In the genomic region with DNA sequence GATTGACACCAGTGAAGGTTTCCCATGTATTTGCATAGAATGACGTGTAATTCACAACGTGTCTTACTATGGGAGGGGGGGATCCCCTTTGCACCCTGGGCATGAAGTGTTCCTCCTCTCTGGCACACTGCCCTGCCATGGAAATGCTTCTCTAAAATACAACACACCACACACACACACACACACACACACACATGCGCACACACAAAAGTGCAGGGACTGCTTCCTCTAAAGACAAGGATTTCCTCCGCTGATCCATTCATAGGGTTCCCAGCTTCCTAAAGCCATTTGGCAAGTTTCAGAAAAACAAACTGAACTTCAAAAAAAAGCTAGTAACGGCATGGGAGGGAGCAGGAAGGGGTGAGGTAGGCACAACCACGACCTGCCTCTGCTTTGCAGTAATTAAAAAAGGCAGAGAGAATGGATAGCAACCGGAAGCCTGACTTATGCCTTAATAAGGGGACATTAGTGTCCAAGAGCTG, we compare ENCODE assay signal across 12 mouse cellular contexts. TPM values are rescaled to one million over a fixed set of nuclear protein-coding genes. Genes with fewer than 3 reads are reported as not detected.
DNase-seq lines count a peak whose midpoint lies in the region; ATAC-seq and TF ChIP-seq lines count a peak whose summit lies in the region.
"Had no signal": no experiment of that assay in that cellular context is flagged by ENCODE, and none has a peak within 500 bp of the region (broad histone marks: within the 10 kb centered on the region; RNA-seq: fewer than 3 reads in every experiment).

No protein-coding gene starts in this region.

- H3K4me1 ChIP-seq in stomach, embryonic 15.5 days = no peaks in the 10 kb centered on the region
- no peaks in the 10 kb centered on the region for H3K4me1 ChIP-seq in stomach, postnatal 0 days (replicated peaks; ENCODE audit: control insufficient read depth, insufficient read depth)
- peaks cover 23% of the 10 kb centered on the region for H3K4me1 ChIP-seq in heart, embryonic 16.5 days (ENCODE audit: control insufficient read depth, insufficient read depth, low read length)
- peaks cover 8% of the 10 kb centered on the region for H3K4me1 ChIP-seq in hindbrain, embryonic 16.5 days (ENCODE audit: control insufficient read depth, insufficient read depth, low read depth, low read length)

- no peaks in the 10 kb centered on the region for H3K36me3 ChIP-seq in stomach, embryonic 15.5 days
- no peaks in the 10 kb centered on the region for H3K36me3 ChIP-seq in stomach, postnatal 0 days (ENCODE audit: control insufficient read depth, insufficient read depth, low read length)
- peaks cover 41% of the 10 kb centered on the region for H3K36me3 ChIP-seq in heart, embryonic 16.5 days (ENCODE audit: control insufficient read depth, insufficient read depth)
- peaks cover under 1% of the 10 kb centered on the region; the same call in 1 of the 2 replicates for H3K36me3 ChIP-seq in hindbrain, embryonic 16.5 days (ENCODE audit: control insufficient read depth, insufficient read depth, low read length)

- peak overlapping the region; percentile 23; the same call in 1 of the 2 replicates for H3K27ac ChIP-seq in stomach, embryonic 15.5 days
- no peak overlapping the region for H3K27ac ChIP-seq in stomach, postnatal 0 days (replicated peaks)
- H3K27ac ChIP-seq in heart, embryonic 16.5 days (ENCODE audit: low read length) = peak overlapping the region; percentile 19; the same call in 1 of the 2 replicates
- H3K27ac ChIP-seq in hindbrain, embryonic 16.5 days (ENCODE audit: low read depth, low read length) = no peak overlapping the region
- H3K27ac ChIP-seq: forebrain, embryonic 12.5 days had no signal

- no peak overlapping the region for H3K4me3 ChIP-seq in stomach, embryonic 15.5 days (replicated peaks)
- H3K4me3 ChIP-seq in stomach, postnatal 0 days (ENCODE audit: low read depth, low read length) = no peak overlapping the region
- H3K4me3 ChIP-seq in heart, embryonic 16.5 days (ENCODE audit: low read length) = no peak overlapping the region
- no peak overlapping the region for H3K4me3 ChIP-seq in hindbrain, embryonic 16.5 days (ENCODE audit: low read length)
- H3K4me3 ChIP-seq: forebrain, embryonic 12.5 days; myocyte had no signal

- H3K27me3 ChIP-seq in stomach, embryonic 15.5 days (replicated peaks) = no peaks in the 10 kb centered on the region
- H3K27me3 ChIP-seq in stomach, postnatal 0 days (ENCODE audit: control insufficient read depth, insufficient read depth, low read length) = no peaks in the 10 kb centered on the region
- no peaks in the 10 kb centered on the region for H3K27me3 ChIP-seq in heart, embryonic 16.5 days (ENCODE audit: control insufficient read depth, insufficient read depth, low read length)
- no peaks in the 10 kb centered on the region for H3K27me3 ChIP-seq in hindbrain, embryonic 16.5 days (replicated peaks; ENCODE audit: control insufficient read depth, insufficient read depth, low read length)
- H3K27me3 ChIP-seq: forebrain, embryonic 12.5 days had no signal

- no peak for TF ChIP-seq EP300 in stomach, postnatal 0 days (optimal IDR thresholded peaks at IDR 0.05)

- no peak for ATAC-seq in stomach, embryonic 15.5 days (ENCODE audit: insufficient read depth, low FRiP score, low read depth)
- ATAC-seq in stomach, postnatal 0 days (ENCODE audit: low FRiP score, low TSS enrichment) = no peak
- 0 out of 2 replicates have a peak, but pooled peaks have one; percentile 35 for ATAC-seq in heart, embryonic 16.5 days (replicated peaks; ENCODE audit: extremely low read depth, insufficient read depth, low FRiP score)
- no peak for ATAC-seq in hindbrain, embryonic 16.5 days

- no peak for TF ChIP-seq CTCF in stomach, postnatal 0 days (IDR thresholded peaks at IDR 0.05; ENCODE audit: low read depth)

- no peak overlapping the region for H3K9ac ChIP-seq in stomach, embryonic 15.5 days
- no peak overlapping the region for H3K9ac ChIP-seq in stomach, postnatal 0 days (ENCODE audit: low read length)
- H3K9ac ChIP-seq in heart, embryonic 16.5 days (ENCODE audit: low read length) = no peak overlapping the region
- no peak overlapping the region for H3K9ac ChIP-seq in hindbrain, embryonic 16.5 days (ENCODE audit: low read depth, low read length)
- H3K9ac ChIP-seq: forebrain, embryonic 12.5 days had no signal

- DNase-seq in stomach, postnatal 0 days (ENCODE audit: low spot score) = no peak
- peak; percentile 77 to 81 for DNase-seq in kidney, postnatal 36 days
- DNase-seq in urinary bladder, adult 18-20 months (ENCODE audit: low spot score in 2 of 2) = no peak
- no peak for DNase-seq in urinary bladder, postnatal 10 days (ENCODE audit: low spot score)
- DNase-seq in neural tube, embryonic 10.5 days (ENCODE audit: extremely low spot score, low spot score) = no peak
- DNase-seq: cerebellum, adult 9-10 months; thymus, adult 2 months had no signal

- no peak overlapping the region for H3K4me2 ChIP-seq in stomach, embryonic 15.5 days
- no peak overlapping the region for H3K4me2 ChIP-seq in stomach, postnatal 0 days (replicated peaks; ENCODE audit: low read depth)
- no peak overlapping the region for H3K4me2 ChIP-seq in heart, embryonic 16.5 days (ENCODE audit: low read depth, low read length)
- H3K4me2 ChIP-seq in hindbrain, embryonic 16.5 days (ENCODE audit: low read length) = no peak overlapping the region
- H3K4me2 ChIP-seq: forebrain, embryonic 12.5 days had no signal

- no peaks in the 10 kb centered on the region; the same call in 1 of the 2 replicates for H3K9me3 ChIP-seq in stomach, embryonic 15.5 days
- H3K9me3 ChIP-seq in stomach, postnatal 0 days (ENCODE audit: control insufficient read depth, low read length) = 0 out of 2 replicates have a peak, but pooled peaks cover under 1% of the 10 kb centered on the region
- H3K9me3 ChIP-seq in heart, embryonic 16.5 days (replicated peaks; ENCODE audit: control insufficient read depth, low read length) = peaks cover 3% of the 10 kb centered on the region
- no peaks in the 10 kb centered on the region for H3K9me3 ChIP-seq in hindbrain, embryonic 16.5 days (ENCODE audit: control insufficient read depth, low read length)

- WGBS in stomach, embryonic 15.5 days = 42% methylated on average over 7 of the region's 7 CpGs
- WGBS in stomach, postnatal 0 days = 45% methylated on average over 7 of the region's 7 CpGs
- 52% methylated on average over 7 of the region's 7 CpGs for WGBS in heart, embryonic 16.5 days
- 41% methylated on average over 7 of the region's 7 CpGs for WGBS in hindbrain, embryonic 16.5 days

RNA-seq across cellular contexts. Expression of a gene that starts 20.5 kb away (rescaled TPM):
- 11.4 and 12.6 TPM in 2 replicates for polyA plus RNA-seq in stomach, embryonic 15.5 days (2015; fragmentation: Nextera tagmentation; extraction: Ambion mirVana)
- polyA plus RNA-seq in stomach, postnatal 0 days (2015; fragmentation: Nextera tagmentation; extraction: Ambion mirVana) = 7.0 and 7.1 TPM in 2 replicates
- polyA plus RNA-seq in heart, embryonic 16.5 days (2015; fragmentation: Nextera tagmentation; extraction: Ambion mirVana) = 36.3 and 37.8 TPM in 2 replicates
- 21.1 and 24.3 TPM in 2 replicates for polyA plus RNA-seq in hindbrain, embryonic 16.5 days (2015; fragmentation: Nextera tagmentation; extraction: Ambion mirVana)

Comparison
In these comparisons a context has a peak if more than half of its experiments do, and no peak if none do; other contexts are left out.
1. H3K27ac ChIP-seq: peak in stomach, embryonic 15.5 days (single experiment) and heart, embryonic 16.5 days (single experiment); none in stomach, postnatal 0 days (single experiment) and hindbrain, embryonic 16.5 days (single experiment).
2. DNase-seq: peak in kidney, postnatal 36 days (2 of 2); none in stomach, postnatal 0 days (single experiment), urinary bladder, adult 18-20 months (0 of 2), urinary bladder, postnatal 10 days (single experiment) and neural tube, embryonic 10.5 days (single experiment).